Mouse (Mus musculus): ENCODE measurements around the gene Tarbp1.
"Not testable (repeated sequence)": the region's sequence is repeated elsewhere in the genome, so short reads cannot be mapped to it uniquely, and the experiment has no call there.

Tarbp1 gene

DNA sequence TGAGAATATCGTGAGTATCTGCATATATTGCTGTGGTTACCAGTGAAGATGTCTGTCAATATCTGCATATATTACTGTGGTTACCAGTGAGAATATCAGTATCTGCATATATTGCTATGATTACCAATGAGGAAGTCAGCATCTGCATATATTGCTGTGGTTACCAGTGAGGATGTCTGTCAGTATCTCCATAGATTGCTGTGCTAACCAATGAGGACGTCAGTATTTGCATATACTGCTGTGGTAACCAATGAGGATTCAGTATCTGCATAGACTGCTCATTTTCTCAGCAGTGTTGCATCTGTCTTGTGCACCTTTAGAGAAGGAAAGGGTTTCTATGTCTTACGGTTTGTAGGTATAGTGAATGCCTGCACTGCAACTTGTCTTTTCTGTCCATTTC is 54.0 kb downstream of the Tarbp1 start:
- no peak for DNase-seq (ENCODE audit: low spot score)

DNA sequence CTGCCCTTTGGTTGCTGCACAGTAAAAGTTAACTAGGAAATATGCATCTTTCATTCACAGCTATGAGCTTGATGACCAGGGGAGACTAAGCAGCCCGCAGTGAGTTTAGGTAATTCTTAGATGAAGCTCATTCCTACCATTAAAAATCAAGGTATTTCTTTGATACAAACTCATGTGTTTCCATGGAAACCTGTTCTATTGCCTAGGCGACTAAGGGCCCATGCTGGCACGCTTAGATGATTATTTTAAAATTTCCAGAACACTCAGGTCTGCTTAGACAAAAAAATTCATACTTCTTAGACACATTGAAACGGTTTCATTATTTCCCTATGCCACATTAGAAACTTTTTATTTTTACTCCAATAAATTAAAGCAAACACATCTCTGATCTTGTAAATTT is 69.8 kb downstream of the Tarbp1 start:
- DNase-seq (ENCODE audit: low spot score) = no peak

DNA sequence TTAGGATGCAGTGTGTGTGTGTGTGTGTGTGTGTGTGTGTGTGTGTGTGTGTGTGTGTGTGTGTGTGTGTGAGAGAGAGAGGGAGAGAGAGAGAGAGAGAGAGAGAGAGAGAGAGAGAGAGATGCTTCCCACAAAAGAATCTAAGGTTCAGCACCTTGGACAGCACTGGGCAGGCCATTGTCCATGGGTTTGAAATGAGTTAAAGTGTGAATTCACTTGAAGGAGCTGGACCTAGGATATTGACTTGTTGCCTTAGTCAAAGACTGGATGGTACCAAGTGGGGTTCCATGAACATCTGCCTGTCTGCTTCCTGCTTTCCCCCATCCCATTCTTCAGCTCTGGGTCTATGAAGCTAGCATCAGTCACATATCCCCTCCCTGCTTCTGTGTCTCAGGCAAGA is 70.3 kb downstream of the Tarbp1 start:
- not testable (repeated sequence) for DNase-seq (ENCODE audit: low spot score)

DNA sequence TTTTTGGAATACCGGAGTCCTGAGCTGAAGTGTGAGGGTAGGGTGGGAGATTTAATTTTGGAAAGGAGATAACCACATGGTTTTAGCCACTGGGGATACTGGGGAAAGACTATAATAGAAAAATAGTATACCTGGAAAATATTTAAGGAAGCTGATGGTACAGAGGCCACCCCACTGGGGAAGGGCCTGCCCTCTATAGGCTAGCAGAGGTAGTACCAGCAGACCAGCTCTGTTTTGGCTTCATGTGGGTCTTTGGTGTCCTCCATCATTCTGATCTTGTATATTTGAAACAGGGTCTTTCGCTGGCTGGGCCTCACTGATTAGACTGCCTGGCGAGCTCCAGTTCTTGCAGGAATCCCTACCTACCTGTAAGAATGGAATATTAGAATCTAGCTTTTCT is 76.5 kb downstream of the Tarbp1 start:
- DNase-seq (ENCODE audit: low spot score) = no peak

DNA sequence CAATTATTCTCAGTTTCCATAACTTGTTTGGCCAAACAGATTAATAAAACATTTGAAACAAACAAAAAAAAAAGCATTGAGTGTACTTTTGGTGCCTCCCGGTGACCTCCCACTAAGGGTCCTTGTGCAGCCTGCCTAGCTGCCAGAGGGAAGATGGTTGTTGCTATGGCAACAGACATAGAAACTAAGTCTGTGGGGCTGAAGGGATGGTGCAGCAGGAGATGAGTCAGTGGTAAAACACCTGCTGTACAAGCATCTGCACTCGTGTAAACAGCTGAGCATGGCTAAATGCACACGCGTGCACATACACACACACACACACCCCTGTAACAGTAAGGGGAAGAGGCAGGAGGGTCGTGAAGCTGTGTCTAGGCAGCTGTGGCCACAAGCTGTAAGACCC is 78.9 kb downstream of the Tarbp1 start:
- no peak for DNase-seq (ENCODE audit: low spot score)

DNA sequence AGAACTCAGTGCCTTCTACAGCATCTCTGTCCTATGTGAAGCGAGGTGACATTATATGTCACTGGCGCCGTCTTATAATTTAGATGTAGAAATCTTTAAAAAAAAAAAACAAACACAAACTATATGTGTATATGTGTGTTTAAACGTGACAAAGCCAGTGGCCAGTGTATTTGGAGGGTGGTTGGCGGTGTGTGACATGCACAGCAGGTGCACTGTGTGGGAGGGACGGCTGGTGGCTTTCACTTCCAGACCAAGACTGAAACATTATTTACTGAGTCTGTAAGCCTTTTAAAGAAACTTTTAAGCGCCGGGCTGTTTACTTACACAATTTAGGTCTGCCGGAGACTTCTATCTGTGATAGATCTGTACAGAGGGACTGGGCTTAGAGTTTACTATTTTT is 79.5 kb downstream of the Tarbp1 start:
- no peak for DNase-seq (ENCODE audit: low spot score)

DNA sequence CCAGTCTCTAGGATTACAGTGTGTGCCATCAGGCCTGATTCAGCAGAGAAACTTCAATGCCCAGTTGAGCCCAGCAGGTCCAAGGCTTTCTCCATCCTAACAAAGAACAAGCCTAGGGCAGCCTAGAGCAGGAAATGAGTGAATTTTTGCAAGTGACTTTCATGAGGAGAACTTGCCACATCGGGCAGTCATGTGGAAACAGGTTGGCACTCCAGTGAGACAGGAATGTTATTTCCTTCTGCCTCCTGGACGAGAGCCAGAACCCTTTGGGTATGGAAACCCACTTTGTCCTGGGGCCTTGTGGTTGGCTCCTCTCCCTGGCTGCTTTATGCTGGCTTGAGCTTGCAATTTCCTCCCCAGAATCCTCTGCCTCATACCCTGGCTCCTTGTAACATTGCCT is 83.3 kb downstream of the Tarbp1 start:
- DNase-seq (ENCODE audit: low spot score) = no peak

DNA sequence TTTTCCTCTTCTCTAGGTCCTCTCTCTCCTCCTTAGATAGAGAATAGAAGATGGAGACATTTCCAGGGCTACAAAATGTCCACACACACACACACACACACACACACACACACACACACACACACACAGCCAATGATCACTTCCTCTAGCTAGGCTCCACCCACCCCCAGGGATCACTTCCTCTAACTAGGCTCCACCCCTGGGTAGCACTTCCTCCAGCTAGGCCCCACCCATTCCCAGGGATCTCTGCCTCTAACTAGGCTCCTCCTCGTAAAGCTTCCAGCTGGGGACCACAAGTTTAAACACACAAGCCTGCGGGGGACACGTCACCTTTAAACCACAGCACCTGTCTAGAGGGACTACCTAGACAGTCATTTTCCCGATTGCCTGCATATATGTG is 87.3 kb downstream of the Tarbp1 start:
- DNase-seq (ENCODE audit: low spot score) = no peak

DNA sequence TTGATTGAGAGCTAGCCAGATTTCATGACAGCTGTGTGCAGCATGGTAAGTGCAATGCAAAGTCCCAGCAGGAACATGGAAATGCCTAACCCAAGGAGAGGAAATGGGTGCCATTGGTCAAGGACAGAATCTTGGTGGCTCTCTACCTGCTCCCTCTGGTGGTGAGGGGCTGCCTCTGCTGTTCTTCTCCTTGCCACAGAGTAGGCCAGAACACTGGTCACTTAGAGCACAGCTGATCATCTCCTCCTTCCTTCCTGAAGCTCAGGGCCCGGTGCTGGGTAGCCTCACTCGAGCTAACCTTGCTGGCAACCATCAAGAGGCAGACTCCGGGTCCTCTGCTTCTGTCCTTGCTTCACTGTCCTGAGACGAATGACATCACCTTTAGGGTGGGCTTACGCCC is 92.1 kb downstream of the Tarbp1 start:
- peak; percentile 41 for DNase-seq (ENCODE audit: low spot score)

DNA sequence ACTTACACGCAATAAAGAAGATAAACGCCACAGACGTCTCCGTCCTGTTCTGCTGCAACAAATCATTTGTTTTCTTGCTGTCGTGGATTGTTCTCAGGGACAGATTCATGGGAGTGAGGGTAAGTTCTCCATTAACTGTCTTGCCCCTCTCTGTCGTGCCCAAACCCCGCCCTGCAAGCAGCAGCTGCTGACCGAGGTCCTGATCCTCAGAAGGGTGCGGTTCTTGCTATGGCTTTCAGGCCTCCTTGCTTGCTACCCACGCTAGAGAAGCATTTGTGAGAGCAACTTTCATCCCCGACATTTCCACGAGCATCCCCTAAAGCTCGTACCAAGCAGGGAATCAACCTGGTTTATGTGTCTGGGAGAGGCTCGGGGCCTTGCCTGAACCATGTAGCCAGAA is 92.6 kb downstream of the Tarbp1 start:
- DNase-seq (ENCODE audit: low spot score) = no peak

DNA sequence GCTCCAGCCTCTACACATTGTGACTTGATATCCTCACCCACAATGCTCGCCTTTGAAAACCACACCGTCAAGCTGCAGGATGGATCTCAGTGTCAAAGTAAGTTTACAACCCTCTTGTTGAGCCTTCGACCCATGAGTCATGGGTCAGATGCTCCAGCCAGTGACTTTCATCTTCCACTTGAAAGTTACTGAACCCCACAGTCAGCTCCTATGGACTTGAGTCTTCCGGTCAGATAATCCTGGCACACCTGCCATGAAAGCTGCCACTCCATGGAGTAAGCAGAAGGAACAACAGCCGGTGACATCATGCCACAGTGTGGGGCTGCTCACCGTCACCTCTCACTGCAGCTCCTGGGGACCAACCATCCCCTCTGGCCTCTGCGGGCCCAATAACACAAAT is 93.6 kb downstream of the Tarbp1 start:
- DNase-seq (ENCODE audit: low spot score) = no peak

DNA sequence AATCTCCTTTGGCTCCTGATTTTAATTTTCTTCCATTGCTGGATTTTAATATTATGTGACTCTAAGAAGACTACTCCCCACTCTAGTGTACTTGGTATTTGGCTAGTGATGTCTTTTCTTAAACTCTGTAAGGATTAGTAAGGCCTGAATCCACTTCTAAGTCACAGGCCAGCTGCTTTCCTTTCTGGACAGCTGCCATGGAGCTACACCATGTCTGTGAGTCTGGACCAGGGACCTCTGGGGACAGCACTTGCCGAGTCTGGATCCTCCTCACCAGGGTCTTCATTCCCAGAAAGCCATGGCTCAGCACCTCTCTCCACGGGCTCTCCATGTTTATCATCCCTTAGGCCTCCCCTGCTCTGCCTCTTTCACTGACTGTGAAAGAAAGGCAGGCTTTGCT is 94.7 kb downstream of the Tarbp1 start:
- no peak for DNase-seq (ENCODE audit: low spot score)

DNA sequence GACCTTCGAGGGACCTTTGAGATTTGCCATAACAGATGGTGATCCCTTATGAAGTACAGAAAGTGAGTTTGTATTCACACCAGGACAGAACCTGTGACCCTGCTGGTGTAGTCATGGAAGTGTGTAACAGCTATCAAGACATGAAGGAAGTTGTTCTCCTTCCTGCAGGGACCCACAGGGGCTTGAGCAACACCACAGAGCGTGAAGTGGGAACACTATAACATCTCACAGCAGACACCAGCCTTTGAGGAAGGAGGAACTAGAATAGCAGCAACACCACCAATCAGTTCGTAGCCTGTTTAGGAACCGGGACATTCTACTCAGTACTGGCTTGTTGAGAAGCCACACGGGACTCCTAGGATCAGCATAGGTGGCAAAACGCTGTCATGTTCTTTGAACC is 95.3 kb downstream of the Tarbp1 start:
- no peak for DNase-seq (ENCODE audit: low spot score)

Data from layer of hippocampus, adult 11-12 months (tissue).